Mouse (Mus musculus): ENCODE data around the gene Olfr830.
"Not testable (repeated sequence)": the region's sequence is repeated elsewhere in the genome, so short reads cannot be mapped to it uniquely, and the experiment has no call there.

The Olfr830 gene

DNA sequence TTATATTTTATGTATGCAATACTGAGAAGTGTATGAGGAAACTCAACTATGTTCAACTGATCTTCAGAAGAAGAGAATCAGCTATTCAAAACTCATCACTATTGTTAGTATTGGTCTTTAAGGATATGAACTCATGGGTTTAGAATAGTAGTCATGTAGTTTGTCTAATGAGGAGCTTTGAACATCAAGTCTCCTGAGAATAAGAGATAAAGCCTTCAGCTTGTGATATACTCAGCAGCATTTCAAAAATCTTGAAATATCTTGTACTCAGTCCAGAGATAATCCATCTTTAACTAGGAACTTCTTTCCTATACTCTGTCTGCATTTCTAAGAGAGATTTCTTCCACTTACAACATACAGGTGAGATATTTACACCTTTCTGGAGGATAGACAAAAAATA is at the start of gene Olfr830:
Olfr830 (plus strand) TSS at position 301 of the 400 bp plus-strand sequence.
- in situ Hi-C loops (cut with MboI; ENCODE audit: unreplicated experiment in 2 of 2): no loop called here

DNA sequence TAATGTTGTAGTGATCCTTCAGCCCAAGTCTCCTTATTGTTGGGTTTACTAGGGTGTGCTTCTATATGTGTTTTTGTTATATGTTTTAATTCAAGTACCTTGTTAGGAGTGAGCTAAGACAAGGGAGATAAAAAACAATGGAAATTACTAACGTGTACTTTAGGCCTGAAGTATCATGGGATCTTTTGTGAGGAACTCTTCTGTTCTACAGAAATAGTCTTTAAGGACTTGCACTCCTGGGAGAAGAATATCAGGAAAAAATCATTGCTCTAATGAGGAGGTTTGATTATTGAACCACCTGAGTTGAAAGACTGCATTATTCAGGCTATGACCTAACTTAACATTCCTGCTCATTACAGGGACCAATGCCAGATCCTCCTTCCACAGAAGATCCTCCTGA is 19.9 kb upstream of the Olfr830 start, which contains the start of gene Olfr829:
Olfr829 (plus strand) TSS at position 301 of the 400 bp plus-strand sequence.
- in situ Hi-C loops (cut with MboI; ENCODE audit: unreplicated experiment in 2 of 2): no loop called here

DNA sequence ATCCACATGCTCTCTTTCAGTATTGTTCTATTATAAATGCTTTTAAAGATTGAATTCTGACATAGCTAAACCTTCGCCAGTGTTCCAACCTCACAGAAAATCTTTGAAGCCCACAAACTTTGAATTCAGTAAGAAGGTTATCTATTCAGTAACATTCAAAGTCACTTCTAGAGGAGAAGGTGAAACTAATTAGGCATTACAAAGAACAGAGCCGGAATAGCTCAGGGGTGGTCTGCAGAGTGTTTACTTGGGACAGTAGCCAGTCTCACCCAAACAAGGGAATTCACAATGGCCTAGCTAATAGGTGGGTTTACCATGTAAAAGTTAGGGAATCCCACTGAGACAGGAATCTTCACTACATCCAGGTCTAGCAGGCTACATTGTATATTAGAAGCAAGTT is 33.2 kb downstream of the Olfr830 start:
- in situ Hi-C loops (cut with MboI; ENCODE audit: unreplicated experiment in 2 of 2): not testable (repeated sequence)

DNA sequence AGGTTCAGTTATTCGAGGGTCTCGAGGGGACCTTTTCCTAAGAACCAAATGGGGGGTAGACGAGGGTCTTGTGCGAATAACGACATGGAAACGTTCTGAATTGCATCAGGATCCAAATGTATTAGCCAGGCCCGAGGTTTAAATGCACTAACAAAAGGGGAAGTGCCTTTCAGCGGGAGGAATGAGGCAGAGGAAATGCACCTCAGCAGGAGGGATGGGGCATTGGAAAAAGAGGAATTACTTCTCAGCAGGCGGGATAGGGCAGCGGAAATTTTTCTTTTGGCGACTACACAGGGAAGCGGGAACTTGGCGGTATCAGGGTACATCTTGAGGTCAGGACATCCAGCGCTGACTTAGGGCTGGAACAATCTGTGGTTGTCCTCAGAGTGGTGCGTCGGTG is 53.4 kb downstream of the Olfr830 start:
- in situ Hi-C loops (cut with MboI; ENCODE audit: unreplicated experiment in 2 of 2): not testable (repeated sequence)

Data from v-Abl transformed pro-B cells (cell line).